Mouse (Mus musculus): ENCODE measurements at regions not wholly inside any gene's neighbourhood (a gene's known extent, or its start where the extent isn't known, plus 50 kb on each side); places are given as distances from the start of the nearest gene placed in this dataset.

- TF ChIP-seq POLR2A (IDR thresholded peaks at IDR 0.05; ENCODE audit: extremely low read depth, insufficient read depth, low read length): no peak
- no peak for TF ChIP-seq CTCF (IDR thresholded peaks at IDR 0.05; ENCODE audit: extremely low read depth, insufficient read depth, low read length)
These were observed 241.3 kb upstream of the Tle3 start for GRCm38 (mm10) chr9:61130877-61131276.
